Mouse (Mus musculus): ENCODE measurements around the gene Cfap43.

GRCm38 (mm10) chr19:47898472-47899079, 20.5 kb downstream of the Cfap43 start:
- no peak for TF ChIP-seq POLR2A (IDR thresholded peaks at IDR 0.05; ENCODE audit: low read depth, low read length)
- no peak for TF ChIP-seq CTCF (conservative IDR thresholded peaks at IDR 0.05; ENCODE audit: insufficient read depth, insufficient read length, low read depth, low read length)

Measured in kidney, adult 2 months (tissue).